Mouse (Mus musculus) 3T3-L1 (cell line): ENCODE data around the gene Cflar.
A peak's percentile ranks its signal among the peaks of the same experiment; 100 is the strongest.

Experiments used
- DNase-seq: peaks from one replicate; pipeline ENCODE4 v3.0.0-alpha.2; 2015; ENCODE audit warnings: low read depth, low spot score

Gene Cflar

GRCm38 (mm10) chr1:58712076-58713061 lies 1.1 kb downstream of the Cflar start:
- DNase-seq: peak; percentile 94

- peak; percentile 94 for DNase-seq
Measured at GRCm38 (mm10) chr1:58713081-58713892, 2.0 kb downstream of the Cflar start.

GRCm38 (mm10) chr1:58713893-58714231 lies 2.6 kb downstream of the Cflar start:
- DNase-seq: peak; percentile 71

- DNase-seq: no peak
Measured at GRCm38 (mm10) chr1:58714361-58714760, 3.1 kb downstream of the Cflar start.

GRCm38 (mm10) chr1:58715536-58715935 lies 4.2 kb downstream of the Cflar start:
- no peak for DNase-seq

GRCm38 (mm10) chr1:58716162-58716882 lies 5.0 kb downstream of the Cflar start:
- DNase-seq: no peak

GRCm38 (mm10) chr1:58716883-58717220 lies 5.5 kb downstream of the Cflar start:
- DNase-seq: no peak

- DNase-seq: no peak
Measured at GRCm38 (mm10) chr1:58717589-58718270, 6.4 kb downstream of the Cflar start.

GRCm38 (mm10) chr1:58719356-58719945 lies 8.1 kb downstream of the Cflar start:
- no peak for DNase-seq

- DNase-seq: peak; percentile 49
Measured at GRCm38 (mm10) chr1:58720090-58720489, 8.8 kb downstream of the Cflar start.

- DNase-seq: no peak
Measured at GRCm38 (mm10) chr1:58720988-58721387, 9.7 kb downstream of the Cflar start.

- no peak for DNase-seq
Measured at GRCm38 (mm10) chr1:58722115-58722938, 11.0 kb downstream of the Cflar start.

- no peak for DNase-seq
Measured at GRCm38 (mm10) chr1:58723062-58723808, 11.9 kb downstream of the Cflar start.

GRCm38 (mm10) chr1:58723809-58724405 lies 12.6 kb downstream of the Cflar start:
- peak; percentile 27 for DNase-seq

- DNase-seq: no peak
Measured at GRCm38 (mm10) chr1:58724533-58724932, 13.2 kb downstream of the Cflar start.

- no peak for DNase-seq
Measured at GRCm38 (mm10) chr1:58725095-58725494, 13.8 kb downstream of the Cflar start.

GRCm38 (mm10) chr1:58725767-58726166 lies 14.5 kb downstream of the Cflar start:
- DNase-seq: peak; percentile 77

- peak; percentile 52 for DNase-seq
Measured at GRCm38 (mm10) chr1:58727019-58727746, 15.9 kb downstream of the Cflar start.
